Mouse (Mus musculus) c-Kit-positive CD71-negative TER-119-negative erythroid progenitor cells, embryonic 14.5 days (primary cell): Measurements from ENCODE around the gene Nxf2.
"Not testable (repeated sequence)": the region's sequence is repeated elsewhere in the genome, so short reads cannot be mapped to it uniquely, and the experiment has no call there.

Experiments used
- DNase-seq: peaks from one replicate; pipeline ENCODE4 v3.0.0-alpha.2; 2013; ENCODE audit warnings: low read depth

Gene Nxf2

GRCm38 (mm10) chrX:134964546-134964945, at the start of gene Nxf2:
Gene Nxf2, minus strand, starts transcription at chrX:134964754.
- no peak for DNase-seq

- DNase-seq = no peak
Measured at GRCm38 (mm10) chrX:135011381-135011780, 46.8 kb upstream of the Nxf2 start.

GRCm38 (mm10) chrX:135009471-135009815, 44.9 kb upstream of the Nxf2 start:
- DNase-seq = no peak

- peak; percentile 74 for DNase-seq
Measured at GRCm38 (mm10) chrX:135008720-135009470, 44.3 kb upstream of the Nxf2 start, which contains the start of gene Zmat1. Gene Zmat1, minus strand, starts transcription at chrX:135009209.

- peak; percentile 2 for DNase-seq
Measured at GRCm38 (mm10) chrX:135008021-135008420, 43.5 kb upstream of the Nxf2 start.

- DNase-seq = peak; percentile 31
Measured at GRCm38 (mm10) chrX:134963305-134964094, 1.1 kb downstream of the Nxf2 start.

- no peak for DNase-seq
Measured at GRCm38 (mm10) chrX:134930361-134930760, 34.2 kb downstream of the Nxf2 start.

GRCm38 (mm10) chrX:134929927-134930326, 34.6 kb downstream of the Nxf2 start:
- DNase-seq = no peak

- DNase-seq = peak; percentile 20
Measured at GRCm38 (mm10) chrX:134925058-134925457, 39.5 kb downstream of the Nxf2 start.

GRCm38 (mm10) chrX:134923675-134924424, 40.7 kb downstream of the Nxf2 start:
- DNase-seq = no peak

- no peak for DNase-seq
Measured at GRCm38 (mm10) chrX:134919220-134919619, 45.3 kb downstream of the Nxf2 start.

- DNase-seq = no peak
Measured at GRCm38 (mm10) chrX:134915745-134916144, 48.8 kb downstream of the Nxf2 start.

- DNase-seq = not testable (repeated sequence)
Measured at GRCm38 (mm10) chrX:134915315-134915714, 49.2 kb downstream of the Nxf2 start.

GRCm38 (mm10) chrX:134914851-134915250, 49.7 kb downstream of the Nxf2 start:
- no peak for DNase-seq

GRCm38 (mm10) chrX:134913234-134913936, 51.2 kb downstream of the Nxf2 start:
- peak; percentile 32 for DNase-seq

GRCm38 (mm10) chrX:134912805-134913204, 51.7 kb downstream of the Nxf2 start:
- DNase-seq = no peak

- no peak for DNase-seq
Measured at GRCm38 (mm10) chrX:134910345-134910744, 54.2 kb downstream of the Nxf2 start.
